Mouse (Mus musculus) large intestine, adult 2 months (tissue): ENCODE results near the gene Fgfr2. TPM values are rescaled to one million over a fixed set of nuclear protein-coding genes. Genes with fewer than 3 reads are reported as not detected.

Experiments
- DNase-seq: peaks from one replicate; pipeline ENCODE4 v3.0.0-alpha.2; 2012; ENCODE audit warnings: low read depth, low spot score
- WGBS: fragments of 180-500 bp; shearing (Covaris S2); methylation state at CpG from one replicate; pipeline ENCODE4 v1.1.7; 2018; 5-methylcytosine and 5-hydroxymethylcytosine counted together
- polyA plus RNA-seq: library from polyadenylated mRNA; depleted of rRNA; stranded (reverse); fragments of >200 nt; gene quantifications from 2 replicates; pipeline ENCODE4 v1.2.3, GENCODE M21; 2012

Gene Fgfr2
- polyA plus RNA-seq, 1 experiment = 35.0 TPM

DNA sequence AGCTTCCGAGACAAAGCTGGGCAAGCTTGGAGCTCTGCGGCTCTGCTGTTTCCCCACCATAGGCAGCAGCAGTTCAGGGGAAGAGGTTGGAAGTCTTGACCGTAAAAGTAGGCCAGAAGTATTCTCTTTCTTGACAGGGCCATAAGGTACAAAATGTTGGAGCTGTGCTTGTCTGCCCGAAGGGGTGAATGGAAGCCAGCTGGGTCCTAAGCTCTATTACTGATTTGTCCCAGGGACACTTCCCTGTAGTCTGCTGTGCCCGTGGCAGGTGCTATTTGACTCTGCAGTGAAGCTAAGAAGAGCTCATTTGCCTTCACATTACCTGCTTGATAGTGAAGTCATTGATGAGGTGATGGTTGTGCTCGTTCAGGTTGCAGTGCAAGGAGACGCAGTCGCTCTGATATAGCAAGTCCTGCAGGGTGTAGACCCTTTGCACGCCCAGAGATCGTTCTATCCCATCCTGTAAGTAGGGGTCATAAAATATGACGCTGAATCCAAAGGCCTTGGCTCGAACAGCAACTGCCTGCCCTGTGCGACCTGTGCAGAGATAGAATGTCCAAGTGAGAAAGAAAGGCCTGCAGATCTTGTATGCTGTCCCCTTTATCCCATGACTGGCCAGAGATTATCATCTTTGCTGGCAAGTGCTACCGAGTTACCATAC lies 131.8 kb downstream of the Fgfr2 start:
- no peak for DNase-seq
- 78% methylated on average over 14 of the region's 14 CpGs for WGBS

GRCm38 (mm10) chr7:132989839-132990238 lies 133.3 kb downstream of the Fgfr2 start:
- no peak for DNase-seq
- 51% methylated on average over 5 of the region's 5 CpGs for WGBS

DNA sequence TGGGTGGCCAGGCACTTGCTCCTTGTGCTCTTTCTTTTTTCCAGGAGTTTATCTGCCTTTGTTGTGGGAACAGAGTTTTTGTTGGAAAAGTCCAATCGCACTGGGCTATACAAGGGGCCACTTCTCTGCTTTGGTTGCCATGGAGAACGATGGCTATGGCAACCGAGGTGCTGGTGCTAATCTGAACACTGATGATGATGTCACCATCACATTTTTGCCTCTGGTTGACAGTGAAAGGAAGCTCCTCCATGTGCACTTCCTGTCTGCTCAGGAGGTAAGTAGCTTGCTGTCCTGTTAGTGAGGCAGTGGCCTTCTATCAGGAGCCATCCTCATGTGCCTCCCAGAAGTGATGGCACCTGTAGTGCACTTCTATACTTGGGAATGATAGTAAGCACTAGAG lies 140.5 kb downstream of the Fgfr2 start:
- DNase-seq = no peak
- WGBS = 61% methylated on average over 3 of the region's 3 CpGs

DNA sequence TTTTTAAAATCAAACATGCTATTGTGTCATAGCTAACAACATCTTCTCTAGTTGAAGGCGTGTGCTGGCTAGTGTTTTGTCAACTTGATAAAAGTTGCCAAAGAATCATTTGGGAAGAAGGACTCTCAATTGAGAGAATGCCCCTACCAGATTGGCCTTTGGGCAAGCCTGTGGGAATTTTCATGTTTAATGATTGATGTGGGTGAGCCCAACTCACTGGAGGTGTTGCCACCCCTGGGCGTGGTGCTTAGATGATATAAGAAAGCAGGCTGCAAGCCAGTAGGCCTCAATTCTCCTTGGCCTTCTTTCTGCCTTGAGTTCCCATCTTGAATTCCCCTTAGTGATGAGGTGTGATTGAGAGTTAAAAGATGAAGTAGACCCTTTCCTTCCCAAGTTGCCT lies 145.2 kb downstream of the Fgfr2 start:
- WGBS = 73% methylated on average over 2 of the region's 2 CpGs
- DNase-seq = no peak

DNA sequence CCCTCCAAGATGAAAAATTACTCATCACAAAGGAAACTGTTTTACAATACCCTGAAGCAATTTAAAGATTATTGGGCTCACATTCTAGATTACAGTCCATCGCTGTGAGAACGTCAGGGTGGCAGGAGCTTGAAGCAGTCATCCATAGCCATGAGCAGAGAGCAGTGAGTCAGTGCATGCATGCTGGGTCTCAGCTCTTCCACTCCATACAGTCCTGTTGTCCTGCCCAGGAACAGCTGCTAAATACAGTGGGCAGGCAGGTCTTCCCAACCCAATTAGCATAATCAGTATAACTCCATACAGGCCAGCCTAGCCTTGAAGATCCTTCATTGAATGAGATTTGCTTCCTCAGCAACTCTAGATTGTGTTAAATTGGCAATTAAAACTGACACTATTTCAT lies 147.1 kb downstream of the Fgfr2 start:
- WGBS = 52% methylated on average over 2 of the region's 2 CpGs

DNA sequence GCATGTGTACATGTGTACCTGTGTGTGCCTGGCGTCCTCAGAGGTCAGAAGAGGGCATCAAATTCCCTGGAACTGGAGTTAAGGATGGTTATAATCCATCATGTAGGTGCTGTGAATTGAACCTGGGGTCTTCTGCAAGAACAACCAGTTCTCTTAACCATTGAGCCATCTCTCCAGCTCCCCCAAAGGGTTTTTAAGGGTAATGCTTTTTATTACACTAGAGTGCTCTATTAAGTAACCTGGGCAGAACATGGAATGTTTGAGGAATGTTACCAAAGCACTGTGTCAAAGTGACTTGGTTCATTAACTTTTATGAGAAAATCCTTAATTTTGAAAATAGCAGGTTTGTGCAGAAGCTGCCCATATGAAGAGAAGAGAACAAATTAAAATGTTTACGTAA lies 151.1 kb downstream of the Fgfr2 start:
- 99% methylated on average over 2 of the region's 2 CpGs for WGBS

More for the DNA sequence above, 147.1 kb downstream of the Fgfr2 start:
- DNase-seq = no peak

DNA sequence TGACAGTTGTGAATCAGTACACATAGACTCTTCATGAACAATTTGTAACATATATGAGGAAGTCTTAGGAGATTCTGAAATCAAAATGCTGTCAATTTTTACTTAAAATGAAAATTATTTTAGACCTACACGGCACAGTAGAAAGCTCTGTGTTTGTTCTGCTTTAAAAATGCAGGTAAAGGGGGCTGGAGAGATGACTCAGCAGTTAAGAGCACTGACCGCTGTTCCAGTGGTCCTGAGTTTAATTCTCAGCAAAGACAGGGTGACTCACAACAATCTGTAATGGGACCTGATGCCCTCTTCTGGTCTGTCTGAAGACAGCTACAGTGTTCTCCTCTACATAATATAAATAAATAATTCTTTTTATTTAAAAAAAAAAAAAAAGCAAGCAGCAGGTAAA lies 157.4 kb downstream of the Fgfr2 start:
- DNase-seq = no peak
- WGBS = 80% methylated on average over 2 of the region's 2 CpGs

More for the DNA sequence above, 151.1 kb downstream of the Fgfr2 start:
- no peak for DNase-seq

DNA sequence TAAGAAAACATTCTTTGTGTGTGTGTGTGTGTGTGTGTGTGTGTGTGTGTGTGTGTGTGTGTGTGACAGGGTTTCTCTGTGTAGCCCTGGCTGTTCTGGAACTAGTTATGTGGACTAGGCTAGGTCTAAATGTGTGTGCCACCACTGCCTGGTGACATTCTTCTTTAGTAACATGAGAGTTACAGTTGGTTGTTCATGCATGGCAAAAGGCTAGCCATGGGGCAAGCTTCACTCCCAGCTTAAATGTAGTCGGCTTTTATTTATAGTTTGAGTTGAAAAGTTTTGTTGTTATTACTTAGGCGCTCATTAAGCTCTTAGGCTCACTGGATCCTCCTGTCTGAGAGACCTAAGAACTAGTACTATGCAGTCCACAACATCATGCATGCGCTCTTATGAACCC lies 158.8 kb downstream of the Fgfr2 start:
- no peak for DNase-seq
- WGBS = 82% methylated on average over 3 of the region's 3 CpGs

DNA sequence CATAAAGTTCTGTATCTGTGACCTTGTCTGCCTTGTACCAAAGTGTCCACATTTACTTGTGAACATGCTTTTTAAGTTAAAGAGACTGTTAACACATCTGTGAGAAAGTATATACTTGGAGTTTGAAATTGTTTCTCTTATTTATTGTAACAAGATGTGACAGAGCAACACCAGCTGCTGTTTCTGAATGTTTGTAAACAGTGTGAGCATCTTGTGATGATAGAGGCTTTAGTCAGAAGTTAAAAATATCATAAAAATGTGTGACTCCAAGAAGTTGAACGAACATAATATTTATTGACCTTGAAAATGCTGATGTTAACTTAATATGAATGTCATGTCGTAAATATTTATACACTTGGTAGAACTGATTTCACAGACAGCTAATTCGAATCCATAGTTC lies 172.5 kb downstream of the Fgfr2 start:
- DNase-seq = no peak
- 67% methylated on average over 3 of the region's 3 CpGs for WGBS

DNA sequence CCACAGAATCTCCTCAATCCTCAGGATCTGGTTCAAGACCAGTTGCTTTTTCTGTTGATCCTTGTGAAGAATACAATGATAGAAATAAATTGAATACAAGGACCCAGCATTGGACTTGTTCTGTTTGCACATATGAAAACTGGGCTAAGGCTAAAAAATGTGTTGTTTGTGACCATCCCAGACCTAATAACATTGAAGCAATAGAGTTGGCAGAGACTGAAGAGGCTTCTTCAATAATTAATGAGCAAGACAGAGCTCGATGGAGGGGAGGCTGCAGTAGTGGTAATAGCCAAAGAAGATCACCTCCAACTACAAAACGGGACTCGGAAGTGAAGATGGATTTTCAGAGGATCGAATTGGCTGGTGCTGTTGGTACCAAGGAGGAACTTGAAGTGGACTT lies 173.2 kb downstream of the Fgfr2 start:
- 77% methylated on average over 4 of the region's 4 CpGs for WGBS
- no peak for DNase-seq

DNA sequence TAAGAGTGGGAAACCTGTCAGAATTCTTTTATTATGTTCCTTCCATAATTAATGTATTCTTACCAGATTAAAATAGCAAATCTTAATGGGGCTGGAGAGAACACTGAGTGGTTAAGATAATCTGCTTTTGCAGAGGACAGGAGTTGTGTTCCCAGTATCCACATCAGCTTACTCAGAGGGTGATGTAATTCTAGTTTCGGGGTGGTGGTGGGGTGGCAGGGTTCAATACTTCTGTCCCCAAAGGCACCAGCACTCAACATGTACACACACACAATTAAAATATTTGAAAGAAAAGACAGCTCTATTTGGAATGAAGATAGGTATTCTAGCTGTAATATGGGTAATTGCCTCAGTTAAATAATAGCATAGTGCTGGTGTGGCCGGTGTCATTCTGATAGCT lies 182.6 kb downstream of the Fgfr2 start:
- no peak for DNase-seq
- WGBS = 60% methylated on average over 2 of the region's 2 CpGs

DNA sequence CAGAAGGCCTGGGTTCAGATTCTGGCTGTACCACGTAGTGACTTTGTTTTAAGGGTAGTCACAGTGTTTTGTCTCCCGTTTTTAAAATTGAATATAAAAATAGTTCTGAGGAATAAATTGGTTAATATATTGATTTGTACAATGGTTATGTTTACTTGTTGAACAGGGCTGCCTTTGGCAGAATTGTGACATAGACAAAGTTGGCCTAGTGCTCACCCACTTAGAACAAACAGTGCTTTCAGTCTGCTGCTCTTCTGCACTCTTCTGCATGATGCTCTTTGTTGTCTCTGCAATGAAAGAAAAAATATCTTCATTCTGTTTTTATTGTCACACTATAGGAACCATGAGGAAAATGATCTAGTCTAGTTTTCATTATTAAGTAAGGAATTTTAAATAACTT lies 184.0 kb downstream of the Fgfr2 start:
- DNase-seq = no peak

DNA sequence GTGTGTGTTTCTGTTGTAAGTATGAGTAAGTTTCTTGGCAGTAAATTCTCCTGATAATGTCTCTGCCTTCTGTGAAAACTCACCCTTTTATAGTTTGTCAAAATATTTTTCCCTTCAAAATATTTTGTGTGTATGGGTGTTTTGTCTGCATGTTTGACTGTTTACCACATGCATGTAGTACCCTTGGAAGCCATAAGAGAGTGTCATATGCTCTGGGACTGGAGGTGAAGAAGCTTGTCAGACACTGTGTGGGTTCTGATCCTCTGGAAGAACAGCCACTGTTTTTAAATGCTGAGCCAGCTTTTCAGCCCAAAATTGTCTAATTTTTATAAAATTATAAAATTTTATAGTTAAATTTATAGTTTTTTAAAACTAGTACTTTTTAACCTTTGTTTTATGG lies 188.4 kb downstream of the Fgfr2 start:
- no peak for DNase-seq

More for the DNA sequence above, 184.0 kb downstream of the Fgfr2 start:
- WGBS = 68% methylated on average over 2 of the region's 2 CpGs

GRCm38 (mm10) chr7:132933331-132933730 lies 189.8 kb downstream of the Fgfr2 start:
- DNase-seq = no peak
- 79% methylated on average over 1 of the region's 1 CpGs for WGBS

GRCm38 (mm10) chr7:132931560-132932351 lies 191.4 kb downstream of the Fgfr2 start:
- under 1% methylated on average over 55 of the region's 55 CpGs for WGBS

DNA sequence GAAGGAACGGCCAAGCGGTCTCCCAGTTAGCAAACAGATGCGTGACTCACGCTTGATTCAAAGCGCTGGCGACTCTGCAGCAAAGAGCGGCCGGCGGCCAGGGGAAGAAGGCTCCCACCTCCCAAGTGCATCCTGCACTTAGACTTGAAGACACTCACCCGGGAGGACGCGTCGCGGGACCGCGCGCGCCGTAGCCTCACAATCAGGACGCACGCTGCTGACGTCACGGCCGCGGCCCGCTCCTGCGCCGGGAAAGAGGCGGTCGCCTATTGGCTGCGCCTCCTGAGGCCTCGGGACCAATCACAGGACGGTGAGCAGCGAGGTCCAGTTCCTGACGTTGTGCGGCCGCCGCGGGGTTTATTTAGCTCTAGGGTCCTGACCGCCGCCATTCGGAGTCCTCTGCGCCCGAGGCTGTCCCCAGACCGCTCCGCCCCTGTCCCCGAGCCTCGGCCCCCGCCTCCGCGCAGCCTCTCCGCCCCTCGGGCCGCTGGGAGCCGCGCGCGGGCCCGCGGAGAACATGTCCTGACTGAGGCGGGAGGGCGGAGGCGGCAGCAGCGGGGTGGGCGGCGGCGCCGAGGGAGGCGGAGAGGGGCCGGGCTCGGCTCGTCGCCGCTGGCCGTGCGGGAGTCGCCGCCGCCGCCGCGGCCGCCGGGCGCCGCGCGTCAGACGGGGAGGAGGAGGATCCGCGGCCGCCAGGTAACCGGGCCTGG lies 192.1 kb downstream of the Fgfr2 start, which contains the start of gene Zranb1:
Gene Zranb1, plus strand, starts transcription at position 293 of the 710 bp plus-strand sequence.
- peak; percentile 77 for DNase-seq
- under 1% methylated on average over 83 of the region's 93 CpGs for WGBS

More at GRCm38 (mm10) chr7:132931560-132932351, 191.4 kb downstream of the Fgfr2 start:
- peak; percentile 29 for DNase-seq

GRCm38 (mm10) chr7:132930055-132930454 lies 193.1 kb downstream of the Fgfr2 start:
- DNase-seq = no peak
- WGBS = 79% methylated on average over 5 of the region's 5 CpGs

DNA sequence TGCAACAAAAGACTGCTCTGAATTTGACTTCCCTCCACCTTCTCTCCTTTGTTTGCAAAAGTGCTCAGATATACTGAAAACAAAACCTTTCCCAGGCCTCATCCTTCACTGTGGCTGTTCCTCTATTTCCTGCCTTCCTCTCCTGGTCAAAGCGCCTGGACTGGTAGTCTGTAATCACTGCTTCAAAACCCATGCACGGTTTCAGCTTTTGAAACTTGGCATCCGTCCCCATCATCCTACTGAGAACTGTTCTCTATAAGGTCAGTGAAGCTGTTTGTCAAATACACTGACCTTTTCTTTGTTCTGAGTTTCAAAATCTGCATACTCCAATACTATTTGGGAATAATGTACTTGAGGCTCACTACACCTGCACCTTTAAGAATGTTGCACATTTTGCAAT lies 195.9 kb downstream of the Fgfr2 start:
- DNase-seq = no peak
- WGBS = 67% methylated on average over 3 of the region's 3 CpGs

DNA sequence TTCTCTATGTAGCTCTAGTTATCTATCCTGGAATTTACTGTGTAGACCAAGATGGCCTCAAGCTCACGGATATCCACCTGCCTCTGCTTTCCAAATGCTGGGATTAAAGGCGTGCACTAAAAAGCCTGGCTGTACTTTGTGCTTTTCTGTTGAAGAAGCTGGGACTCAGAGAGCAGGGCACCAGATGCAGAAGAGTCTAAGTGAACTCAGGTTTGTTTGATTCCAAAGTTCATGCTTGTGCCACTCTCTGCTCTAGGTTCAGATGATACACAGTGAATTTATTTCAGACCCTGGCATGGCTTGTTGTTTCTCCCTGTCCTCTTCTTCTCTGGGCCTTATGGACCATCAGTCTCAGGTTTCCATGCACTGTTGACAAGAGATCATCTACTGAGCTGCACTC lies 197.9 kb downstream of the Fgfr2 start:
- no peak for DNase-seq
- 36% methylated on average over 2 of the region's 2 CpGs for WGBS

- no peak for DNase-seq
- WGBS = 73% methylated on average over 3 of the region's 3 CpGs
Measured at GRCm38 (mm10) chr7:132921971-132922370, 201.2 kb downstream of the Fgfr2 start.
